Mouse (Mus musculus) megakaryocyte, adult 5-6 weeks (primary cell): Measurements from ENCODE around the gene Akt1s1. TPM values are rescaled to one million over a fixed set of nuclear protein-coding genes. Genes with fewer than 3 reads are reported as not detected.

Source experiments
- ATAC-seq: 2 replicates; pipeline ENCODE4 v1.8.0; 2016; ENCODE audit warnings: mild to moderate bottlenecking, inconsistent platforms; ENCODE audit not compliant: poor library complexity, severe bottlenecking
- total RNA-seq, 2 experiments: library from RNA; stranded (forward) in 1 of 2; stranded (reverse) in 1 of 2; fragments of 153-499, 151-499 nt in 1 of 2; fragments of 221-1000, 200-1000 nt in 1 of 2; gene quantifications; 2 replicates each; pipeline versions ENCODE4 v1.2.3 to v1.2.4; 2015 to 2017

The Akt1s1 gene
- total RNA-seq (2015) (4.7 and 6.5 TPM in 2 replicates), total RNA-seq (2017) (8.0 and 9.6 TPM in 2 replicates)

GRCm38 (mm10) chr7:44848561-44849415 is at the start of gene Akt1s1, which contains the start of gene Tbc1d17:
Gene Akt1s1, plus strand, starts transcription at chr7:44848991.
Gene Tbc1d17, minus strand, starts transcription at chr7:44849079.
- peak; percentile 71 for ATAC-seq

- ATAC-seq, result no peak
Measured at GRCm38 (mm10) chr7:44808927-44809326, 39.9 kb upstream of the Akt1s1 start.

- no peak for ATAC-seq
Measured at GRCm38 (mm10) chr7:44809466-44809865, 39.3 kb upstream of the Akt1s1 start.

- ATAC-seq, result no peak
Measured at GRCm38 (mm10) chr7:44810365-44810764, 38.4 kb upstream of the Akt1s1 start.

GRCm38 (mm10) chr7:44810819-44811557 is 37.8 kb upstream of the Akt1s1 start:
- ATAC-seq, result no peak

- no peak for ATAC-seq
Measured at GRCm38 (mm10) chr7:44812651-44813325, 36.0 kb upstream of the Akt1s1 start.

GRCm38 (mm10) chr7:44813985-44814384 is 34.8 kb upstream of the Akt1s1 start:
- ATAC-seq, result no peak

GRCm38 (mm10) chr7:44814423-44814822 is 34.4 kb upstream of the Akt1s1 start:
- ATAC-seq, result no peak

GRCm38 (mm10) chr7:44814952-44815553 is 33.7 kb upstream of the Akt1s1 start:
- ATAC-seq, result no peak

GRCm38 (mm10) chr7:44815721-44816469 is 32.9 kb upstream of the Akt1s1 start, which contains the start of the genes Nup62 and Il4i1:
Gene Nup62, plus strand, starts transcription at chr7:44816088.
Gene Il4i1, plus strand, starts transcription at chr7:44816387.
- ATAC-seq, result peak; percentile 92

GRCm38 (mm10) chr7:44816470-44817021 is 32.2 kb upstream of the Akt1s1 start, which contains the start of gene Atf5:
Gene Atf5, minus strand, starts transcription at chr7:44816658.
- ATAC-seq, result no peak

GRCm38 (mm10) chr7:44817441-44817840 is 31.4 kb upstream of the Akt1s1 start:
- no peak for ATAC-seq

- no peak for ATAC-seq
Measured at GRCm38 (mm10) chr7:44818164-44818563, 30.6 kb upstream of the Akt1s1 start.

- no peak for ATAC-seq
Measured at GRCm38 (mm10) chr7:44818751-44819235, 30.0 kb upstream of the Akt1s1 start.

GRCm38 (mm10) chr7:44819391-44819790 is 29.4 kb upstream of the Akt1s1 start:
- no peak for ATAC-seq

GRCm38 (mm10) chr7:44819863-44820262 is 28.9 kb upstream of the Akt1s1 start:
- no peak for ATAC-seq

- no peak for ATAC-seq
Measured at GRCm38 (mm10) chr7:44820525-44820924, 28.3 kb upstream of the Akt1s1 start.

GRCm38 (mm10) chr7:44821666-44822448 is 26.9 kb upstream of the Akt1s1 start:
- ATAC-seq, result no peak

- no peak for ATAC-seq
Measured at GRCm38 (mm10) chr7:44823409-44823808, 25.4 kb upstream of the Akt1s1 start.
